Mouse (Mus musculus): Measurements from ENCODE around the gene Ppa2.

GRCm38 (mm10) chr3:133414747-133415146 lies 104.8 kb downstream of the Ppa2 start:
- TF ChIP-seq CHD2 (IDR thresholded peaks at IDR 0.05; ENCODE audit: low read depth, low read length) (no peak), HCFC1 (IDR thresholded peaks at IDR 0.05; ENCODE audit: borderline replicate concordance, insufficient read depth, low read length) (no peak), MAFK (IDR thresholded peaks at IDR 0.05; ENCODE audit: insufficient read depth, low read depth, low read length) (no peak)

Data from ES-E14 (cell line).